Mouse (Mus musculus) midbrain, postnatal 0 days (tissue): ENCODE results near the gene Pkd1. TPM values are rescaled to one million over a fixed set of nuclear protein-coding genes. Genes with fewer than 3 reads are reported as not detected.

Experiments used
- ATAC-seq: fragments of 200-750 bp; cut with Nextera tagmentation; 2 replicates; pipeline ENCODE4 v1.8.0; 2017; ENCODE audit warnings: moderate number of reproducible peaks, mild to moderate bottlenecking, moderate TSS enrichment, moderate library complexity; ENCODE audit not compliant: low FRiP score
- DNase-seq: peaks from one replicate; pipeline ENCODE4 v3.0.0-alpha.2; 2015; ENCODE audit warnings: low spot score
- H3K27ac ChIP-seq: fragments of 300-500 bp; sonication (generic); 2 replicates; pipeline ENCODE4 v1.5.1; 2014; ENCODE audit warnings: low read depth, mild to moderate bottlenecking, low read length, mixed read lengths
- H3K27me3 ChIP-seq: fragments of 300-500 bp; sonication (generic); 2 replicates; pipeline ENCODE4 v1.6.1; 2014; ENCODE audit warnings: low read length, control low read depth, mixed read lengths; ENCODE audit not compliant: insufficient read depth
- H3K36me3 ChIP-seq: fragments of 300-500 bp; sonication (generic); 2 replicates; pipeline ENCODE4 v1.6.1; 2014; ENCODE audit warnings: low read length, control low read depth, mixed read lengths; ENCODE audit not compliant: insufficient read depth
- H3K4me1 ChIP-seq: fragments of 300-500 bp; sonication (generic); 2 replicates; pipeline ENCODE4 v1.6.1; 2014; ENCODE audit warnings: mild to moderate bottlenecking, control low read depth, antibody characterized with exemption, low read length, mixed read lengths; ENCODE audit not compliant: insufficient read depth
- H3K4me2 ChIP-seq: fragments of 300-500 bp; sonication (generic); 2 replicates; pipeline ENCODE4 v1.6.1; 2014; ENCODE audit warnings: low read depth, mild to moderate bottlenecking, low read length, mixed read lengths; ENCODE audit not compliant: poor library complexity, severe bottlenecking
- H3K4me3 ChIP-seq: fragments of 300-500 bp; sonication (generic); 2 replicates; pipeline ENCODE4 v1.5.1; 2014; ENCODE audit warnings: low read depth, mild to moderate bottlenecking, low read length, moderate library complexity
- H3K9ac ChIP-seq: fragments of 300-500 bp; sonication (generic); replicated peaks from 2 replicates; pipeline ENCODE4 v1.6.1; 2014; ENCODE audit warnings: mild to moderate bottlenecking, low read length, moderate library complexity, mixed read lengths; ENCODE audit not compliant: poor library complexity, severe bottlenecking
- H3K9me3 ChIP-seq: fragments of 300-500 bp; sonication (generic); 2 replicates; pipeline ENCODE4 v1.6.1; 2016; ENCODE audit warnings: low read length, control low read depth
- CTCF ChIP-seq: IDR thresholded peaks from 2 replicates; pipeline ENCODE4 v1.5.1; 2016; ENCODE audit warnings: antibody characterized with exemption, mild to moderate bottlenecking
- WGBS: fragments of 180-500 bp; shearing (Covaris S2); extraction: QIAGEN DNeasy Blood & Tissue Kit; methylation state at CpG from one replicate; pipeline ENCODE4 v1.1.7; 2014; 5-methylcytosine and 5-hydroxymethylcytosine counted together
- polyA plus RNA-seq: library from polyadenylated mRNA; unstranded; fragments of >200 nt; fragmentation: Nextera tagmentation; extraction: Ambion mirVana; gene quantifications from 2 replicates; pipeline ENCODE4 v1.2.1, GENCODE M21; 2015
- total RNA-seq: library from RNA; depleted of rRNA; stranded (reverse); fragments of >200 nt; gene quantifications from 2 replicates; pipeline ENCODE4 v1.2.3, GENCODE M21; 2014

Pkd1 gene
- total and polyA plus RNA-seq, 2 experiments from 2014 or later, result 13.6 to 73.6 TPM

DNA sequence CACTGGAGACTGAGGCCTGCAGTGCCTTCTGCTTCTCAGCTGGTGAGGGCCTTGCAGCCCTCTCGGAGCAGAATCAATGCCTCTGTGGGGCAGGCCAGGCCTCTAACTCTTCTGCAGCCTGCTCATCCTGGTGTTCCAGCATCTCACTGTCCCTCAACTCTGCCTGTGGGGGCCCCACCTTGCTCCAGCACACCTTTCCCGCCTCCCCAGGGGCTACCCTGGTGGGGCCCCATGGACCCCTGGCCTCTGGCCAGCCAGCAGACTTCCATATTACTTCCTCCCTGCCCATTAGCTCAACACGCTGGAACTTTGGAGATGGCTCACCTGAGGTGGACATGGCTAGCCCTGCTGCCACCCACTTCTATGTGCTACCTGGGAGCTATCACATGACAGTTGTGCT is 15.5 kb downstream of the Pkd1 start:
- no peak overlapping the region for H3K9ac ChIP-seq
- no peaks in the 10 kb centered on the region for H3K27me3 ChIP-seq
- H3K4me1 ChIP-seq, result no peaks in the 10 kb centered on the region
- 96% methylated on average over 3 of the region's 3 CpGs for WGBS
- no peak overlapping the region for H3K27ac ChIP-seq
- no peaks in the 10 kb centered on the region for H3K9me3 ChIP-seq
- DNase-seq (no peak), ATAC-seq (no peak)
- no peak overlapping the region for H3K4me2 ChIP-seq
- no peak for TF ChIP-seq CTCF
- peaks cover 48% of the 10 kb centered on the region for H3K36me3 ChIP-seq
- H3K4me3 ChIP-seq, result no peak overlapping the region

DNA sequence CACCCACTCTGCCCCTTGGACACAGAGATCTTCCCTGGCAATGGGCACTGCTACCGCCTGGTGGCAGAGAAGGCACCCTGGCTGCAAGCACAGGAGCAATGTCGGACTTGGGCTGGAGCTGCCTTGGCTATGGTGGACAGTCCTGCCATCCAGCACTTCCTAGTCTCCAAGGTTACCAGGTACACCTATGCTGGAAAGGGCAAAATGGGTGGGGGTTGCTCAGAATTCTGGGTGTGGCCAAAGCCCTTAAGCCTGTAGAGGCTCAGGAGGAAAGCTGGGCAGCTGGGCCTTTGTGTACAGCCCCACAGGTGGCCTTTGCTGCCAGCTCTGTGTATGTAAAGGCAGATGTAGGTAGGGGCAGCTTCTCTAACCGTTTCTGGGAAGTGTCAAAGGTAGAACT is 16.2 kb downstream of the Pkd1 start:
- H3K4me2 ChIP-seq, result no peak overlapping the region
- H3K9ac ChIP-seq, result no peak overlapping the region
- no peaks in the 10 kb centered on the region for H3K27me3 ChIP-seq
- ATAC-seq (no peak), DNase-seq (no peak)
- 0 out of 2 replicates have a peak, but pooled peaks have one; percentile 3 for TF ChIP-seq CTCF
- WGBS, result 70% methylated on average over 3 of the region's 3 CpGs
- no peaks in the 10 kb centered on the region for H3K4me1 ChIP-seq
- no peaks in the 10 kb centered on the region for H3K9me3 ChIP-seq
- peaks cover 54% of the 10 kb centered on the region for H3K36me3 ChIP-seq
- H3K27ac ChIP-seq, result no peak overlapping the region
- no peak overlapping the region for H3K4me3 ChIP-seq

DNA sequence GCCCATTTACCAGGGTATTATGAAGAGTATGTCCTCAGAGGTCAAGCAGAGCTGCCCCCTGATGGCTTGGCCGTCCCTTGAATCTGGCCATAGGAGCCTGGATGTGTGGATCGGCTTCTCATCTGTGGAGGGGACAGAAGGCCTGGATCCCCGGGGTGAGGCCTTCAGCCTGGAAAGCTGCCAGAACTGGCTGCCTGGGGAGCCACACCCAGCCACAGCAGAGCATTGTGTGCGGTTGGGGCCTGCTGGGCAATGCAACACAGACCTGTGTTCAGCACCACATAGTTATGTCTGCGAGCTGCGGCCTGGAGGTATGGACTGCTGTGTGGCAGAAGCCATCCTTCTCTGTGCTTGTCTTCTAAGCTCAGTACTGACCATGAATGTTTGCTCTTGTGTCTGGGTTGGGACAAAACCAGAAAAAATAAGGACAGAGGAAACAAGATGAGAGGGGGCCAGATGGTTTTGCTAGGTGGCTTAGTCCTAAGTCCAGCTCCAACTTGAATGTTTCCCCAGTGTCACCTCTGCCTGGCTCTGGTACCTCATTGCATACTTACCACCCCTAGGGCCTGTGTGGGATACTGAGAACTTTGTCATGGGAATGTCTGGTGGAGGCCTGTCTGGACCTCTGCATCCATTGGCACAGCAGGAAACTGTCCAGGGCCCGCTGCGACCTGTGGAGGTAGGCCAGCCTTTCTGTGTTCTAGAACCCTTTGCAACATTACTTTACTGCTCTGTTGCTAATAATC is 17.6 kb downstream of the Pkd1 start:
- no peak for ATAC-seq

DNA sequence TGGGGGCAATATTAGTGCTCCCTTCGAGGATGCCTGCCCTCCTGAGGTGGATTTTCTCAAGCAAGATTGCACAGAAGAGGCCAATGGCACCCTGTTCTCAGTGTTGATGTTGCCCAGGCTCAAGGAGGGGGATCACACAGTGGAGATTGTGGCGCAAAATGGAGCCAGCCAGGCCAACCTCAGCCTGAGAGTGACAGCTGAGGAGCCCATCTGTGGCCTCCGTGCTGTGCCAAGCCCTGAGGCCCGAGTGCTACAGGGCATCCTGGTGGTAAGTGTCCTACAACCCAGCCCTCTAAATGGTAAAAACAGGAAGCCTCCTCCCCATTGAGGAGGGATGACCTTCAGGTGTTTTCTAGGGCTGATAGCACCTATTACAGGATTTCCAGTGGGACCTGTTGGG is 20.2 kb downstream of the Pkd1 start:
- Histone ChIP-seq H3K4me1 (no peaks in the 10 kb centered on the region), H3K4me2 (no peak overlapping the region), H3K9ac (no peak overlapping the region), H3K4me3 (no peak overlapping the region), H3K36me3 (peaks cover 85% of the 10 kb centered on the region), H3K27ac (no peak overlapping the region), H3K9me3 (no peaks in the 10 kb centered on the region), H3K27me3 (no peaks in the 10 kb centered on the region)
- WGBS, result 95% methylated on average over 4 of the region's 4 CpGs
- DNase-seq, result no peak
- no peak for TF ChIP-seq CTCF
- no peak for ATAC-seq

More for the DNA sequence above, 17.6 kb downstream of the Pkd1 start:
- Histone ChIP-seq H3K4me3 (no peak overlapping the region), H3K9me3 (no peaks in the 10 kb centered on the region), H3K4me1 (no peaks in the 10 kb centered on the region), H3K27ac (no peak overlapping the region), H3K27me3 (no peaks in the 10 kb centered on the region), H3K4me2 (no peak overlapping the region), H3K9ac (no peak overlapping the region), H3K36me3 (peaks cover 68% of the 10 kb centered on the region)
- no peak for TF ChIP-seq CTCF
- DNase-seq, result no peak
- WGBS, result 65% methylated on average over 8 of the region's 8 CpGs

DNA sequence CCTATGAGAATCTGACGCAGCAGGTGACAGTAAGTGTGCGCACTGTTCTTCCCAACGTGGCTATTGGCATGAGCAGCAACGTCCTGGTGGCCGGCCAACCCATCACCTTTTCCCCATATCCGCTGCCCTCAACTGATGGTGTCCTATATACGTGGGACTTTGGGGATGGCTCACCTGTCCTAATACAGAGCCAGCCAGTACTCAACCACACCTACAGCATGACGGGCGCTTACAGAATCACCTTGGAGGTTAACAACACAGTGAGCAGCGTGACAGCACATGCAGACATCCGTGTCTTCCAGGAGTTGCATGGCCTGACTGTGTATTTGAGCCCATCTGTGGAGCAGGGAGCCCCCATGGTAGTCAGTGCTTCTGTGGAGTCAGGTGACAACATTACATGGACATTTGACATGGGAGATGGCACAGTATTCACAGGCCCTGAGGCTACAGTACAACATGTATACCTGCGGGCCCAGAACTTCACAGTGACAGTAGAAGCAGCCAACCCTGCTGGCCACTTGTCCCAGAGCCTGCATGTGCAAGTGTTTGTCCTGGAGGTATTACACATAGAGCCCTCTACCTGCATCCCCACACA is 23.1 kb downstream of the Pkd1 start:
- Histone ChIP-seq H3K4me2 (no peak overlapping the region), H3K36me3 (peaks cover 77% of the 10 kb centered on the region), H3K27me3 (no peaks in the 10 kb centered on the region), H3K4me3 (no peak overlapping the region), H3K27ac (no peak overlapping the region), H3K9ac (no peak overlapping the region), H3K9me3 (no peaks in the 10 kb centered on the region), H3K4me1 (no peaks in the 10 kb centered on the region)
- no peak for TF ChIP-seq CTCF
- ATAC-seq, result no peak
- no peak for DNase-seq
- WGBS, result 94% methylated on average over 12 of the region's 12 CpGs

DNA sequence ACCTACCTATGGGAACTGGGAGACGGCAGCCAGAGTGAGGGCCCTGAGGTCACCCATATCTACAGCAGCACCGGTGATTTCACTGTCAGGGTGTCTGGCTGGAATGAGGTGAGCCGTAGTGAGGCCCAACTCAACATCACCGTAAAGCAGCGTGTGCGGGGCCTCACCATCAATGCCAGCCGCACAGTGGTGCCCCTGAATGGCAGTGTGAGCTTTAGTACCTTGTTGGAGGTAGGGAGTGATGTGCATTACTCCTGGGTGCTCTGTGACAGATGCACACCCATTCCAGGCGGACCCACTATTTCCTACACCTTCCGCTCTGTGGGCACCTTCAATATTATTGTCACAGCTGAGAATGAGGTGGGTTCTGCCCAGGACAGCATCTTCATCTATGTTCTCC is 24.2 kb downstream of the Pkd1 start:
- no peak for ATAC-seq
- TF ChIP-seq CTCF, result no peak
- no peak overlapping the region for H3K27ac ChIP-seq

More for the DNA sequence above, 24.2 kb downstream of the Pkd1 start:
- Histone ChIP-seq H3K27me3 (no peaks in the 10 kb centered on the region), H3K9ac (no peak overlapping the region), H3K4me1 (no peaks in the 10 kb centered on the region), H3K36me3 (peaks cover 79% of the 10 kb centered on the region), H3K9me3 (no peaks in the 10 kb centered on the region), H3K4me2 (no peak overlapping the region), H3K4me3 (no peak overlapping the region)
- no peak for DNase-seq
- 97% methylated on average over 9 of the region's 9 CpGs for WGBS
